Mouse (Mus musculus) kidney, postnatal 0 days (tissue): ENCODE data around the gene Tmem102. TPM values are rescaled to one million over a fixed set of nuclear protein-coding genes. Genes with fewer than 3 reads are reported as not detected.

Experiments
- ATAC-seq: fragments of 200-750 bp; cut with Nextera tagmentation; replicated peaks from 2 replicates; pipeline ENCODE4 v1.8.0; 2017; ENCODE audit warnings: low read depth, moderate number of reproducible peaks, moderate TSS enrichment, moderate library complexity; ENCODE audit not compliant: low FRiP score
- DNase-seq: peaks from one replicate; pipeline ENCODE4 v3.0.0-alpha.2; 2016; ENCODE audit warnings: low spot score
- H3K27ac ChIP-seq: fragments of 300-500 bp; sonication (generic); 2 replicates; pipeline ENCODE4 v1.5.1; 2014; ENCODE audit warnings: mild to moderate bottlenecking
- H3K27me3 ChIP-seq: fragments of 300-500 bp; sonication (generic); 2 replicates; pipeline ENCODE4 v1.6.1; 2014; ENCODE audit warnings: low read length, mixed read lengths; ENCODE audit not compliant: insufficient read depth
- H3K36me3 ChIP-seq: fragments of 300-500 bp; sonication (generic); 2 replicates; pipeline ENCODE4 v1.6.1; 2014; ENCODE audit warnings: low read length, mixed read lengths; ENCODE audit not compliant: insufficient read depth
- H3K4me1 ChIP-seq: fragments of 300-500 bp; sonication (generic); replicated peaks from 2 replicates; pipeline ENCODE4 v1.6.1; 2014; ENCODE audit warnings: antibody characterized with exemption, low read length, mixed read lengths; ENCODE audit not compliant: insufficient read depth
- H3K4me2 ChIP-seq: fragments of 300-500 bp; sonication (generic); 2 replicates; pipeline ENCODE4 v1.6.1; 2014; ENCODE audit warnings: mild to moderate bottlenecking, low read length, moderate library complexity, mixed read lengths
- H3K4me3 ChIP-seq: fragments of 300-500 bp; sonication (generic); replicated peaks from 2 replicates; pipeline ENCODE4 v1.5.1; 2014; ENCODE audit warnings: low read depth, low read length
- H3K9ac ChIP-seq: fragments of 300-500 bp; sonication (generic); 2 replicates; pipeline ENCODE4 v1.6.1; 2014; ENCODE audit warnings: low read depth, low read length
- H3K9me3 ChIP-seq: fragments of 300-500 bp; sonication (generic); replicated peaks from 2 replicates; pipeline ENCODE4 v1.6.1; 2016; ENCODE audit warnings: low read length, inconsistent platforms, mixed read lengths
- CTCF ChIP-seq: IDR thresholded peaks from 2 replicates; pipeline ENCODE4 v1.5.1; 2016; ENCODE audit warnings: antibody characterized with exemption, low read depth, mild to moderate bottlenecking, moderate library complexity
- WGBS: fragments of 180-500 bp; shearing (Covaris S2); extraction: QIAGEN DNeasy Blood & Tissue Kit; methylation state at CpG from one replicate; pipeline ENCODE4 v1.1.7; 2014; 5-methylcytosine and 5-hydroxymethylcytosine counted together
- polyA plus RNA-seq: library from polyadenylated mRNA; unstranded; fragments of >200 nt; fragmentation: Nextera tagmentation; extraction: Ambion mirVana; gene quantifications from 2 replicates; pipeline ENCODE4 v1.2.1, GENCODE M21; 2015

The Tmem102 gene
- polyA plus RNA-seq, 1 experiment from 2014 or later: 22.9 TPM

DNA sequence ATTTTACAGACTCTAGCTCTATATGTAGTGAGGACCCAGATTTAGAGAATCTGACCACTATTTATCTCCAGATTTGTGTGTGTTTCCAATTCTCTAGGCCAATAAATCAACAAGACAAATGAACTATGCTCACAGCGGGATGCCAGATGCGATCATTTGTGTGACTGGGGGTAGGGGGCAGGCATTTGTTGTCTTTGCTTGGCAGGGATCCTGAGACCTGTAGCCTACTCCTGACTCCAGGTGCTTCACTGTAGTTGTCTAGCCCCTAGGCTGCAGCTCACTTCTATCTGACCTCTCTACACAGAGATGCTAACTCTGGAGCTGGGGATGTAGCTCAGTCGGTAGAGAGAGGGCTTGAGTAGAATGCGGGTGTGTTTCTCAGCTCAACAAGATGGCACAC is 23.6 kb downstream of the Tmem102 start:
- WGBS: 26% methylated on average over 4 of the region's 4 CpGs
- Histone ChIP-seq H3K4me2 (no peak overlapping the region), H3K9ac (no peak overlapping the region), H3K27me3 (no peaks in the 10 kb centered on the region), H3K36me3 (no peaks in the 10 kb centered on the region), H3K9me3 (no peaks in the 10 kb centered on the region), H3K4me1 (peaks cover 14% of the 10 kb centered on the region), H3K4me3 (no peak overlapping the region), H3K27ac (no peak overlapping the region)
- no peak for DNase-seq
- no peak for TF ChIP-seq CTCF
- no peak for ATAC-seq

DNA sequence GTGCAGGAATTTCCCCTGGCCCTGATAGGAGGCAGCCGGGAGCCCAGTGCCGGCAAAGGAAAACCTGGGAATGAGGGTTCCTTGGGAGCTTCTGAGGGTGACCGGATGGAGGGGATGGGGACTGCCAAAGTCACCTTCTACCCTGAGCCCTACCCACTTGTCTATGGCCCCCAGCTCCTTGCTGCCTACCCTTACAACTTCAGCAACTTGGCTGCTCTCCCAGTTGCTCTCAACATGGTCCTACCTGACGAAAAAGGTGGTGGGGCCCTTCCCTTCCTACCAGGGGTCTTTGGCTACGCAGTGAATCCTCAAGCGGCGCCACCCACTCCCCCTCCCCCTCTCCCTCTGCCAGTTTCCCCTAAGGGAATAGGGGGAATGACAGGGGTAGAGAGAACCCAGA is 26.4 kb downstream of the Tmem102 start:
- TF ChIP-seq CTCF: no peak
- ATAC-seq: no peak
- H3K4me1 ChIP-seq: peaks cover 11% of the 10 kb centered on the region

DNA sequence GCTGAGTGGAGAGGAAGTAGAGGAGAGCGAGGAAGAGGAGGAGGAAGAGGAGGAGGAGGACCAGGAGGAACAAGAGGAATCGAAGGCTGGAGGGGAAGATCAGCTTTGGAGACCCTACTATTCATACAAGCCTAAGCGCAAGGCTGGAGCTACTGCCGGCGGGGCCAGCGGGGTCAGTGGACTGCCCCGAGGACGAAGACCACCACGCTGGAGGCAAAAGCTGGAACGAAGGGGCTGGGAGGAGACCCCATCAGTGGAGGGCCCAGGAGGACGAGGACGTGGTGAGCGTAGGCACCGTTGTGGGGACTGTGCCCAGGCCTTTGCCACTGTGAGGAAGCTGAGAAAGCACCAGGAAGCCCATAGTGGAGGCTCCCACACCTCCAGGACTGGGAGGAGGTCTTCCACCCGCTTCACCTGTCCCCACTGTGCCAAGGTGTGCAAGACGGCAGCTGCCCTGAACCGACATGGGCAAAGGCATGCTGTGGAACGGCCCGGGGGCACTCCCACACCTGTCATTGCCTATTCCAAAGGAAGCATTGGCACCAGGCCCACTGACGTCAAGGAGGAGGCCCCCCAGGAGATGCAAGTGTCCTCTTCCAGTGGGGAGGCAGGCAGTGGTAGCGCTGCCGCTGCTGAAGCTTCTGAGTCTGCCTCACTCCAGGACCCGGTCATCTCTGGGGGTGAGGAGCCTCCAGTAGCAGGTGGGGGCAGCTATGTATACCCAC is 27.0 kb downstream of the Tmem102 start:
- Histone ChIP-seq H3K4me1 (peaks cover 11% of the 10 kb centered on the region), H3K9ac (no peak overlapping the region), H3K36me3 (no peaks in the 10 kb centered on the region), H3K4me2 (0 out of 2 replicates have a peak overlapping the region, but pooled peaks have one; percentile 15), H3K9me3 (no peaks in the 10 kb centered on the region), H3K27me3 (no peaks in the 10 kb centered on the region), H3K27ac (no peak overlapping the region), H3K4me3 (no peak overlapping the region)
- no peak for TF ChIP-seq CTCF
- DNase-seq: no peak
- ATAC-seq: no peak
- 58% methylated on average over 22 of the region's 23 CpGs for WGBS

More for the DNA sequence above, 26.4 kb downstream of the Tmem102 start:
- no peak overlapping the region for H3K4me3 ChIP-seq
- no peak overlapping the region for H3K27ac ChIP-seq
- H3K9ac ChIP-seq: no peak overlapping the region
- no peak for DNase-seq
- 66% methylated on average over 7 of the region's 7 CpGs for WGBS
- H3K9me3 ChIP-seq: no peaks in the 10 kb centered on the region
- H3K36me3 ChIP-seq: no peaks in the 10 kb centered on the region
- H3K4me2 ChIP-seq: 0 out of 2 replicates have a peak overlapping the region, but pooled peaks have one; percentile 15
- H3K27me3 ChIP-seq: no peaks in the 10 kb centered on the region

DNA sequence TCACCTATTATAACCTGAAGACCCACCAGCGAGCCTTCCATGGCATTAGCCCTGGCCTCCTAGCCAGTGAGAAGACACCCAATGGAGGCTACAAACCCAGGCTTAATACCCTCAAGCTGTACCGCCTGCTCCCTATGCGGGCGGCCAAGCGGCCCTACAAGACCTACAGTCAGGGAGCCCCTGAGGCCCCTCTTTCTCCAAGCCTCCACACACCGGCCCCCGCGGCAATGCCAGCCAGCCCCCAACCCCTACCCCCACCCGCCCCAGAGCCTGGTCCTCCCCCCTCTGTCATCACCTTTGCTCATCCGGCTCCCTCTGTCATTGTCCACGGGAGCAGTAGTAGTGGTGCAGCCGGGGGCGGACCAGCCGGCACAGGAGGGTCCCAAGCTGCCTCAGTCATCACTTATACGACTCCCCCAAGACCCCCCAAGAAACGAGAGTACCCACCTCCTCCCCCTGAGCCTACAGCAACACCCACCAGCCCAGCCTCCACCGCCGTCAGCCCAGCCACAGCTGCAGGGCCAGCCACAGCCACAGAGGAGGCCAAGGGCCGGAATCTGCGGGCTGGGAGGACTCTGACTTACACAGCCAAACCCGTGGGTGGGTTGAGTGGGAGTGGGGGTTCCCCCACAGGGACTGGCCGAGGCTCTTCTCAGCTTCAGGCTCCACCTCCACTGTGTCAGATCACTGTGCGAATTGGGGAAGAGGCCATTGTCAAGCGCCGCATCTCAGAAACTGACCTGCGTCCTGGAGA is 27.7 kb downstream of the Tmem102 start:
- Histone ChIP-seq H3K27me3 (no peaks in the 10 kb centered on the region), H3K9me3 (no peaks in the 10 kb centered on the region), H3K4me1 (peaks cover 11% of the 10 kb centered on the region), H3K27ac (no peak overlapping the region), H3K9ac (no peak overlapping the region), H3K36me3 (no peaks in the 10 kb centered on the region), H3K4me2 (no peak overlapping the region), H3K4me3 (no peak overlapping the region)
- no peak for TF ChIP-seq CTCF
- 46% methylated on average over 22 of the region's 26 CpGs for WGBS
- DNase-seq (peak; percentile 34), ATAC-seq (no peak; the same call in 1 of the 2 replicates)

DNA sequence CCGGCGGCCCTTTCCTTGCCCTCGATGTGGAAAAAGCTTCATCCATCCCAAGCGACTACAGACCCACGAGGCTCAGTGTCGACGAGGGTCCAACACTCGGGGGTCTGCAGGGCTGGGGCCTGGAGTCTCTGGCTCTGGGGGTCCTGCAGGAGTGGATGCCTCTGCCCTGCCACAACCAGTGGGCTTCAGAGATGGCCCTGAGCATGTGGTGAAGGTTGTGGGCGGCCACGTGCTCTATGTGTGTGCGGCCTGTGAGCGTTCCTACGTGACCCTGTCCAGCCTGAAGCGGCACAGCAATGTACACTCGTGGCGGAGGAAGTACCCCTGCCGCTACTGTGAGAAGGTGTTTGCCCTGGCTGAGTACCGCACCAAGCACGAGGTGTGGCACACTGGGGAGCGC is 28.9 kb downstream of the Tmem102 start:
- TF ChIP-seq CTCF: no peak
- Histone ChIP-seq H3K9me3 (no peaks in the 10 kb centered on the region), H3K4me1 (peaks cover 11% of the 10 kb centered on the region), H3K27me3 (no peaks in the 10 kb centered on the region), H3K4me3 (no peak overlapping the region), H3K27ac (no peak overlapping the region), H3K4me2 (no peak overlapping the region), H3K36me3 (no peaks in the 10 kb centered on the region), H3K9ac (no peak overlapping the region)
- DNase-seq: no peak
- no peak for ATAC-seq
- 86% methylated on average over 20 of the region's 20 CpGs for WGBS

DNA sequence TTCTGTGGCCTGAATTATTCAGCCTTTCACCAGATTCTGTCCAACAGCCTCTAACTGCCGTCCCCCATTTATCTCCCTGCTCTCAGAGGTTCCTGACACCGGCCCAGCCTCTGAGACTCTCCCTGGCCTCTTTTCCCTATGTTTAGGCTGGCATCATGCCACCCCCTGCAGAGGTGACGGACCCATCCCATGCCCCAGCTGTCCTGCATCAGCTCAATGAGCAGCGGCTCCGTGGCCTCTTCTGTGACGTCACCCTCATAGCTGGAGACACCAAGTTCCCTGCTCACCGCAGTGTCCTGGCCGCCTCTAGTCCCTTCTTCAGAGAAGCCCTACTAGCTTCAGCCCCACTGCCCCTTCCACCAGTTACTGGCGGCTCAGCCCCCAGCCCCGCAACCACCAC is 29.7 kb downstream of the Tmem102 start:
- Histone ChIP-seq H3K9me3 (no peaks in the 10 kb centered on the region), H3K4me1 (peaks cover 11% of the 10 kb centered on the region), H3K27me3 (no peaks in the 10 kb centered on the region), H3K27ac (no peak overlapping the region), H3K36me3 (no peaks in the 10 kb centered on the region), H3K9ac (no peak overlapping the region), H3K4me2 (no peak overlapping the region), H3K4me3 (no peak overlapping the region)
- TF ChIP-seq CTCF: no peak
- 55% methylated on average over 10 of the region's 10 CpGs for WGBS
- no peak for ATAC-seq
- DNase-seq: peak; percentile 10
